Mouse (Mus musculus) intestine, postnatal 0 days (tissue): ENCODE measurements around the gene Csnka2ip. TPM values are rescaled to one million over a fixed set of nuclear protein-coding genes. Genes with fewer than 3 reads are reported as not detected.

Experiments used
- ATAC-seq: fragments of 200-750 bp; cut with Nextera tagmentation; 2 replicates; pipeline ENCODE4 v1.8.0; 2017; ENCODE audit warnings: mild to moderate bottlenecking, moderate TSS enrichment, moderate library complexity
- H3K27ac ChIP-seq: fragments of 300-500 bp; sonication (generic); 2 replicates; pipeline ENCODE4 v1.5.1; 2014; ENCODE audit warnings: mild to moderate bottlenecking, low read depth, low read length, moderate library complexity
- H3K27me3 ChIP-seq: fragments of 300-500 bp; sonication (generic); replicated peaks from 2 replicates; pipeline ENCODE4 v1.6.1; 2014; ENCODE audit warnings: low read length, mixed read lengths; ENCODE audit not compliant: control insufficient read depth, insufficient read depth
- H3K36me3 ChIP-seq: fragments of 300-500 bp; sonication (generic); 2 replicates; pipeline ENCODE4 v1.6.1; 2014; ENCODE audit warnings: mild to moderate bottlenecking, moderate library complexity; ENCODE audit not compliant: control insufficient read depth, insufficient read depth
- H3K4me1 ChIP-seq: fragments of 300-500 bp; sonication (generic); replicated peaks from 2 replicates; pipeline ENCODE4 v1.6.1; 2014; ENCODE audit warnings: antibody characterized with exemption, low read length, mixed read lengths; ENCODE audit not compliant: control insufficient read depth, insufficient read depth
- H3K4me2 ChIP-seq: fragments of 300-500 bp; sonication (generic); replicated peaks from 2 replicates; pipeline ENCODE4 v1.6.1; 2014; ENCODE audit warnings: low read depth, mild to moderate bottlenecking, moderate library complexity
- H3K4me3 ChIP-seq: fragments of 300-500 bp; sonication (generic); 2 replicates; pipeline ENCODE4 v1.5.1; 2014; ENCODE audit warnings: low read depth, low read length
- H3K9ac ChIP-seq: fragments of 300-500 bp; sonication (generic); 2 replicates; pipeline ENCODE4 v1.6.1; 2014; ENCODE audit warnings: mild to moderate bottlenecking, low read depth, low read length
- H3K9me3 ChIP-seq: fragments of 300-500 bp; sonication (generic); 2 replicates; pipeline ENCODE4 v1.6.1; 2016; ENCODE audit warnings: mixed run types; ENCODE audit not compliant: control insufficient read depth
- CTCF ChIP-seq: sonication (generic); IDR thresholded peaks from 2 replicates; pipeline ENCODE4 v1.5.1; 2016; ENCODE audit warnings: low read depth, mild to moderate bottlenecking, control low read depth, antibody characterized with exemption, moderate library complexity
- WGBS: fragments of 180-500 bp; shearing (Covaris S2); extraction: QIAGEN DNeasy Blood & Tissue Kit; methylation state at CpG from one replicate; pipeline ENCODE4 v1.1.7; 2014; 5-methylcytosine and 5-hydroxymethylcytosine counted together
- polyA plus RNA-seq: library from polyadenylated mRNA; unstranded; fragments of >200 nt; fragmentation: Nextera tagmentation; extraction: Ambion mirVana; gene quantifications from 2 replicates; pipeline ENCODE4 v1.2.1, GENCODE M21; 2015

Gene Csnka2ip
- polyA plus RNA-seq, 1 experiment from 2014 or later, result not detected

GRCm38 (mm10) chr16:64563081-64563480 lies 39.1 kb downstream of the Csnka2ip start:
- H3K4me3 ChIP-seq, result no peak overlapping the region
- H3K9me3 ChIP-seq, result no peaks in the 10 kb centered on the region
- H3K4me1 ChIP-seq, result no peaks in the 10 kb centered on the region
- H3K4me2 ChIP-seq, result no peak overlapping the region
- WGBS, result 48% methylated on average over 1 of the region's 1 CpGs
- H3K36me3 ChIP-seq, result no peaks in the 10 kb centered on the region
- no peak overlapping the region for H3K27ac ChIP-seq
- no peaks in the 10 kb centered on the region for H3K27me3 ChIP-seq
- no peak overlapping the region for H3K9ac ChIP-seq
- no peak for ATAC-seq
- no peak for TF ChIP-seq CTCF

GRCm38 (mm10) chr16:64558518-64558917 lies 43.7 kb downstream of the Csnka2ip start:
- Histone ChIP-seq H3K27me3 (no peaks in the 10 kb centered on the region), H3K9ac (no peak overlapping the region), H3K36me3 (no peaks in the 10 kb centered on the region), H3K4me3 (no peak overlapping the region), H3K27ac (no peak overlapping the region), H3K4me2 (no peak overlapping the region), H3K9me3 (no peaks in the 10 kb centered on the region), H3K4me1 (no peaks in the 10 kb centered on the region)
- TF ChIP-seq CTCF, result no peak
- no peak for ATAC-seq
- 80% methylated on average over 2 of the region's 2 CpGs for WGBS

GRCm38 (mm10) chr16:64526883-64527282 lies 75.3 kb downstream of the Csnka2ip start:
- ATAC-seq, result no peak
- 85% methylated on average over 2 of the region's 2 CpGs for WGBS
- no peak overlapping the region for H3K4me3 ChIP-seq
- no peaks in the 10 kb centered on the region for H3K9me3 ChIP-seq
- H3K4me1 ChIP-seq, result no peaks in the 10 kb centered on the region
- no peak overlapping the region for H3K27ac ChIP-seq
- H3K27me3 ChIP-seq, result no peaks in the 10 kb centered on the region
- no peak for TF ChIP-seq CTCF
- no peaks in the 10 kb centered on the region for H3K36me3 ChIP-seq
- H3K4me2 ChIP-seq, result no peak overlapping the region
- no peak overlapping the region for H3K9ac ChIP-seq

- WGBS, result 71% methylated on average over 5 of the region's 5 CpGs
- Histone ChIP-seq H3K4me2 (no peak overlapping the region), H3K4me1 (no peaks in the 10 kb centered on the region), H3K9me3 (no peaks in the 10 kb centered on the region), H3K36me3 (no peaks in the 10 kb centered on the region), H3K9ac (no peak overlapping the region), H3K27me3 (no peaks in the 10 kb centered on the region), H3K4me3 (no peak overlapping the region), H3K27ac (no peak overlapping the region)
- ATAC-seq, result no peak
- no peak for TF ChIP-seq CTCF
Measured at GRCm38 (mm10) chr16:64524051-64524645, 78.1 kb downstream of the Csnka2ip start.

GRCm38 (mm10) chr16:64513423-64513822 lies 88.8 kb downstream of the Csnka2ip start:
- H3K27ac ChIP-seq, result no peak overlapping the region
- no peak for TF ChIP-seq CTCF
- no peaks in the 10 kb centered on the region for H3K4me1 ChIP-seq
- H3K36me3 ChIP-seq, result no peaks in the 10 kb centered on the region
- WGBS, result 77% methylated on average over 2 of the region's 2 CpGs
- H3K9me3 ChIP-seq, result no peaks in the 10 kb centered on the region
- no peak overlapping the region for H3K4me2 ChIP-seq
- H3K27me3 ChIP-seq, result no peaks in the 10 kb centered on the region
- no peak for ATAC-seq
- H3K4me3 ChIP-seq, result no peak overlapping the region
- H3K9ac ChIP-seq, result no peak overlapping the region

Other genes with a start within 250 kb of the Csnka2ip start
- gene 4930453N24Rik, start 168.8 kb upstream of the Csnka2ip start, polyA plus RNA-seq, result 13.7 and 15.1 TPM in 2 replicates
- gene Zfp654, start 249.2 kb upstream of the Csnka2ip start, polyA plus RNA-seq, result 2.5 and 2.8 TPM in 2 replicates
- gene Cggbp1, start 249.6 kb upstream of the Csnka2ip start, polyA plus RNA-seq, result 34.4 and 37.7 TPM in 2 replicates